7 mouse cellular contexts compared by ENCODE assay signal in the genomic region with DNA sequence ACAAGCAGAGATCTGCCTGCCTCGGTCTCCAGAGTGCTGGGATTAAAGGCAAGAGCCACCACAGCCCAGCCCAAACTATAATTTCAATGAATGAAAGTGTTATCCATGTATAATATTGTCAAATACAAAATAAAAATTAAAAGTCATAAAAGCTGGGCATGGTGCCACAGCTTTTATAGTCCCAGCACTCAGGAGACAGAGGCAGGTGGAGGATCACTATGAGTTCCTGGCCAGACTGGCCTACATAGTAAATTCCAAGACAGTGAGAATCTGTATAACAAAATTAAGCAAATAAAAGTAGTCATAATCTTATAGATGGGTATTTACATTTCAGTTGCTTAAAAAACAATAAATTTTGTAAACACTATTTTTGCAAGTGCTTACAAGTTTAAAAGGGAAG. TPM values are rescaled to one million over a fixed set of nuclear protein-coding genes. Genes with fewer than 3 reads are reported as not detected.
A peak's percentile ranks its signal among the peaks of the same experiment; 100 is the strongest.
DNase-seq lines count a peak whose midpoint lies in the region; ATAC-seq and TF ChIP-seq lines count a peak whose summit lies in the region.

No protein-coding gene starts in this region.

- H3K9ac ChIP-seq in neural tube, embryonic 12.5 days, result no peak overlapping the region

- peaks cover 17% of the 10 kb centered on the region for H3K36me3 ChIP-seq in forebrain, embryonic 10.5 days (replicated peaks)
- H3K36me3 ChIP-seq in neural tube, embryonic 12.5 days, result 0 out of 2 replicates have a peak, but pooled peaks cover 6% of the 10 kb centered on the region

- intact Hi-C loops in left cerebral cortex, adult 2 months (cut with DNase I), result no loop called here
- intact Hi-C loops in left cerebral cortex, postnatal 25 days (cut with DNase I), result no loop called here

- no peak for TF ChIP-seq CTCF in left cerebral cortex, adult 2 months (IDR thresholded peaks at IDR 0.05)

- peaks cover 8% of the 10 kb centered on the region for H3K4me1 ChIP-seq in forebrain, embryonic 10.5 days
- H3K4me1 ChIP-seq in neural tube, embryonic 12.5 days, result no peaks in the 10 kb centered on the region

- H3K4me2 ChIP-seq in neural tube, embryonic 12.5 days (replicated peaks), result peak overlapping the region; percentile 53

- ATAC-seq in neural tube, embryonic 12.5 days (ENCODE audit: low FRiP score, low read depth), result peak; percentile 42; the same call in 1 of the 2 replicates

- peak overlapping the region; percentile 63 for H3K4me3 ChIP-seq in left cerebral cortex, adult 2 months
- peak overlapping the region; percentile 66 for H3K4me3 ChIP-seq in forebrain, embryonic 10.5 days
- no peak overlapping the region for H3K4me3 ChIP-seq in neural tube, embryonic 12.5 days

- DNase-seq in left cerebral cortex, adult 2 months (ENCODE audit: extremely low spot score in 1 of 2, low spot score in 2 of 2), result no peak
- no peak for DNase-seq in left cerebral cortex, postnatal 25 days (ENCODE audit: low spot score in 2 of 2)
- no peak for DNase-seq in forebrain, embryonic 10.5 days (ENCODE audit: extremely low spot score, low spot score)
- peak; percentile 65 for DNase-seq in large intestine, adult 2 months (ENCODE audit: low read depth, low spot score)
- DNase-seq in right cerebral cortex, postnatal 10 days (ENCODE audit: low spot score in 2 of 2), result no peak
- no peak for DNase-seq in adrenal gland, postnatal 10 days

- no peaks in the 10 kb centered on the region for H3K27me3 ChIP-seq in forebrain, embryonic 10.5 days (ENCODE audit: poor library complexity, severe bottlenecking)
- no peaks in the 10 kb centered on the region for H3K27me3 ChIP-seq in neural tube, embryonic 12.5 days (replicated peaks)

- WGBS in forebrain, embryonic 10.5 days, result 100% methylated on average over 1 of the region's 1 CpGs
- WGBS in large intestine, adult 2 months, result 35% methylated on average over 1 of the region's 1 CpGs
- 92% methylated on average over 1 of the region's 1 CpGs for WGBS in neural tube, embryonic 12.5 days

- H3K9me3 ChIP-seq in forebrain, embryonic 10.5 days, result no peaks in the 10 kb centered on the region
- no peaks in the 10 kb centered on the region for H3K9me3 ChIP-seq in neural tube, embryonic 12.5 days

- no peak overlapping the region; the same call in 1 of the 2 replicates for H3K27ac ChIP-seq in left cerebral cortex, adult 2 months
- peak overlapping the region; percentile 98 for H3K27ac ChIP-seq in forebrain, embryonic 10.5 days
- H3K27ac ChIP-seq in neural tube, embryonic 12.5 days, result no peak overlapping the region

RNA-seq across cellular contexts. Expression of gene N6amt1, which starts 0.4 kb away (rescaled TPM):
- 10 to 100 TPM; 17.9 to 18.3 TPM for total RNA-seq in left cerebral cortex, adult 2 months (2021)
- 10 to 100 TPM; 17.3 to 18.5 TPM for total RNA-seq in left cerebral cortex, postnatal 25 days (2021)
- polyA plus RNA-seq in forebrain, embryonic 10.5 days (2016; fragmentation: Nextera tagmentation; extraction: Ambion mirVana), result 19.0 and 21.7 TPM in 2 replicates
- polyA plus RNA-seq in large intestine, adult 2 months (2012; rRNA removed), result 3.6 and 5.1 TPM in 2 replicates
- 16.5 and 18.8 TPM in 2 replicates for polyA plus RNA-seq in neural tube, embryonic 12.5 days (2016; fragmentation: Nextera tagmentation; extraction: Ambion mirVana)
- total RNA-seq in adrenal gland, postnatal 10 days (2021), result 10 to 100 TPM; 21.2 to 24.5 TPM
